Mouse (Mus musculus) heart, embryonic 11.5 days (tissue): ENCODE measurements around the gene Gm37240. TPM values are rescaled to one million over a fixed set of nuclear protein-coding genes. Genes with fewer than 3 reads are reported as not detected.
A peak's percentile ranks its signal among the peaks of the same experiment; 100 is the strongest.

Source experiments
- ATAC-seq: fragments of 200-750 bp; cut with Nextera tagmentation; replicated peaks from 2 replicates; pipeline ENCODE4 v1.8.0; 2017; ENCODE audit warnings: moderate library complexity; ENCODE audit not compliant: insufficient number of reproducible peaks, low FRiP score, low TSS enrichment
- H3K27ac ChIP-seq: fragments of 300-500 bp; sonication (generic); 2 replicates; pipeline ENCODE4 v1.5.1; 2014; ENCODE audit warnings: mild to moderate bottlenecking, low read depth, low read length
- H3K27me3 ChIP-seq: fragments of 300-500 bp; sonication (generic); 2 replicates; pipeline ENCODE4 v1.6.1; 2014; ENCODE audit warnings: mild to moderate bottlenecking, low read length, mixed read lengths; ENCODE audit not compliant: control insufficient read depth, insufficient read depth
- H3K36me3 ChIP-seq: fragments of 300-500 bp; sonication (generic); 2 replicates; pipeline ENCODE4 v1.6.1; 2014; ENCODE audit warnings: mild to moderate bottlenecking, low read length, moderate library complexity, mixed read lengths; ENCODE audit not compliant: control insufficient read depth, insufficient read depth
- H3K4me1 ChIP-seq: fragments of 300-500 bp; sonication (generic); 2 replicates; pipeline ENCODE4 v1.6.1; 2014; ENCODE audit warnings: low read length; ENCODE audit not compliant: control insufficient read depth, insufficient read depth
- H3K4me2 ChIP-seq: fragments of 300-500 bp; sonication (generic); 2 replicates; pipeline ENCODE4 v1.6.1; 2014; ENCODE audit warnings: mild to moderate bottlenecking, moderate library complexity
- H3K4me3 ChIP-seq: fragments of 300-500 bp; sonication (generic); 2 replicates; pipeline ENCODE4 v1.5.1; 2014; ENCODE audit warnings: low read depth, low read length
- H3K9ac ChIP-seq: fragments of 300-500 bp; sonication (generic); 2 replicates; pipeline ENCODE4 v1.6.1; 2014; ENCODE audit warnings: mild to moderate bottlenecking, low read depth, low read length, moderate library complexity
- H3K9me3 ChIP-seq: fragments of 300-500 bp; sonication (generic); replicated peaks from 2 replicates; pipeline ENCODE4 v1.6.1; 2016; ENCODE audit warnings: low read length; ENCODE audit not compliant: control insufficient read depth
- WGBS: fragments of 180-500 bp; shearing (Covaris S2); extraction: QIAGEN DNeasy Blood & Tissue Kit; methylation state at CpG from one replicate; pipeline ENCODE4 v1.1.7; 2014; ENCODE audit not compliant: insufficient replicate concordance; 5-methylcytosine and 5-hydroxymethylcytosine counted together
- polyA plus RNA-seq: library from polyadenylated mRNA; unstranded; fragments of >200 nt; fragmentation: Nextera tagmentation; extraction: Ambion mirVana; gene quantifications from 2 replicates; pipeline ENCODE4 v1.2.1, GENCODE M21; 2014

Gene Gm37240
- polyA plus RNA-seq, 1 experiment from 2014 or later: 4.5 TPM

DNA sequence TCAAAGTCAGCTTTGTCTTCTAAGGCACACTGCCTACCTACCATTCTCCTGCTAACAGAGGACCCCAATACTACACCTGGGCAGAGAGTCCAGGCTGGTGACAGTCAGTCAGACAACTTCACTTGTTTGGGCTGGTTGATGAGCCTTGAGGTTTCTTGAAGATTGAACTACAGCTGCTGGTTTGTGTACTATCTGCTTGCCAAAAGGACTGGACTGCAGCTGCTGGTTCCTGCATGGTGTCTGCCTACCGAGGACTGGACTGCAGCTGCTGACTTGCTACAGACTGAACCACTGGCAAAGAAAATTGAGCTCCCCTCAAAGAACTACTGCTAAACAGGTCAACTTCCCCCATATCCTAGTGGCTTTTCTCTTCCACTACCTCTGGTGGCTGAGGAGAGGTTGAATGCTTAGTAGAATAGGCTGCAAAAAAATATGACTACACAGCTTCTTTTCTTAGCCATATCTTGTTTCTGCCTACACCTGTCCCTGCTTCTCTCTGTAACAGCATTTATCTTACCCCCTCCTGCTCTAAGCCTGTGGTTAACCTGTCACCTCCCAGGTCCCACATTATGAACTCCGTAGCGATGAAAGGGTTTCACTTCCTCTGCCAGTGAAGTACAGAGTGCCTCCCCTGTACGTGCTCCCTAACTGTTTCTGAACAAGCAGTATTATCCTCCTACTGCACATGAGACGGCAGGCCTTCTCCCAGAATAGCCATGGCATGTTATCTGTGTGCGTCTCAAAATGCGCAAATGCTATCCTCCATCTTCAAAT lies 173.2 kb downstream of the Gm37240 start:
- H3K36me3 ChIP-seq: no peaks in the 10 kb centered on the region
- no peaks in the 10 kb centered on the region for H3K9me3 ChIP-seq
- H3K27me3 ChIP-seq: no peaks in the 10 kb centered on the region
- H3K9ac ChIP-seq: no peak overlapping the region
- no peak overlapping the region for H3K4me2 ChIP-seq
- H3K27ac ChIP-seq: no peak overlapping the region
- H3K4me1 ChIP-seq: 0 out of 2 replicates have a peak, but pooled peaks cover 3% of the 10 kb centered on the region
- ATAC-seq: no peak
- 76% methylated on average over 7 of the region's 7 CpGs for WGBS
- no peak overlapping the region for H3K4me3 ChIP-seq

- 27% methylated on average over 8 of the region's 8 CpGs for WGBS
- Histone ChIP-seq H3K4me1 (0 out of 2 replicates have a peak, but pooled peaks cover 3% of the 10 kb centered on the region), H3K9ac (no peak overlapping the region), H3K36me3 (no peaks in the 10 kb centered on the region), H3K9me3 (no peaks in the 10 kb centered on the region), H3K27ac (no peak overlapping the region), H3K27me3 (no peaks in the 10 kb centered on the region), H3K4me2 (no peak overlapping the region), H3K4me3 (no peak overlapping the region)
- ATAC-seq: no peak
Measured at GRCm38 (mm10) chr3:85710695-85711094, 176.6 kb downstream of the Gm37240 start.

- no peaks in the 10 kb centered on the region for H3K27me3 ChIP-seq
Measured at GRCm38 (mm10) chr3:85707421-85707820, 179.9 kb downstream of the Gm37240 start.

DNA sequence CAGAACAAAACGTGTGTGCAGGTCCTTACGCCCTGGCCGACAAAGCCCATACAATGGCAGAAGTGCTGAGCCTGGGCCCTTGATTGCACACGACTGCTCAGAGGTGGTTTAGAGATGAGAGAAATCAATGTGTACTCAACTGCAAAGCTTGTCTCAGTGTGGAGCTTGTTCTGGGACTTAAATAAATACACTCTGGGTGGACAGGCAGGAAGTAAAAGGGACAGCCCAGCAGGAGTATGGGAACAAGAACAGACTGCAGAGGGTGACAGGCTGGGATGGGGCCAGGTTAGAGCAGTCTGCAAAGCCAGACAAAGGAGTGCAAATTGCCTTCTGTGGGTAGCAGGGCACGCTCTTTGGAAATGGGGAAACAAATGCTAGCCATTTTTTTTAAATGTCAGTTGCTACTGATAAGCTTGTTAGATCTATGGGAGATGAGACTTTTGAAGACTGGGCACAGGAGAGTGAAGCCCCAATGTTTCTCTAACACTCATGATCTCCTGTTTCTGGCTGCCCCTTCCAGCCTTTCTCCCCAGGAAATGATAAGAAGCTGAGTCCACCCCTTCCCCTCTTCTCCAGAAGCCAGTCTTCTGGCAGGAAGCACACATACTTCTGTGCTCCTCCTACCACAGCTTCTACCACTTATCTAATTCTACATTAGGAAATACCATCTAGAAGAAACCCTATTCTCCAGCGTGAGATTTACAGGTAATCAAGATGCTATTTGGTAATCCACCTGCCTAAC lies 184.0 kb downstream of the Gm37240 start:
- Histone ChIP-seq H3K36me3 (no peaks in the 10 kb centered on the region), H3K9ac (no peak overlapping the region), H3K4me2 (no peak overlapping the region), H3K27me3 (no peaks in the 10 kb centered on the region), H3K4me1 (peaks cover 9% of the 10 kb centered on the region), H3K27ac (peak overlapping the region; percentile 4), H3K9me3 (no peaks in the 10 kb centered on the region), H3K4me3 (no peak overlapping the region)
- 49% methylated on average over 6 of the region's 6 CpGs for WGBS
- no peak for ATAC-seq

More at GRCm38 (mm10) chr3:85707421-85707820, 179.9 kb downstream of the Gm37240 start:
- Histone ChIP-seq H3K4me1 (peaks cover 12% of the 10 kb centered on the region), H3K9ac (no peak overlapping the region), H3K27ac (no peak overlapping the region), H3K4me3 (no peak overlapping the region), H3K36me3 (no peaks in the 10 kb centered on the region), H3K9me3 (no peaks in the 10 kb centered on the region), H3K4me2 (no peak overlapping the region)
- no peak for ATAC-seq
- 41% methylated on average over 7 of the region's 7 CpGs for whole genome bisulfite sequencing

GRCm38 (mm10) chr3:85698496-85698895 lies 188.8 kb downstream of the Gm37240 start:
- WGBS: 82% methylated on average over 4 of the region's 4 CpGs
- peaks cover 9% of the 10 kb centered on the region for H3K4me1 ChIP-seq
- no peak overlapping the region for H3K9ac ChIP-seq
- H3K36me3 ChIP-seq: no peaks in the 10 kb centered on the region
- H3K4me2 ChIP-seq: no peak overlapping the region
- ATAC-seq: no peak
- no peaks in the 10 kb centered on the region for H3K27me3 ChIP-seq
- no peaks in the 10 kb centered on the region for H3K9me3 ChIP-seq
- no peak overlapping the region for H3K27ac ChIP-seq
- H3K4me3 ChIP-seq: no peak overlapping the region

DNA sequence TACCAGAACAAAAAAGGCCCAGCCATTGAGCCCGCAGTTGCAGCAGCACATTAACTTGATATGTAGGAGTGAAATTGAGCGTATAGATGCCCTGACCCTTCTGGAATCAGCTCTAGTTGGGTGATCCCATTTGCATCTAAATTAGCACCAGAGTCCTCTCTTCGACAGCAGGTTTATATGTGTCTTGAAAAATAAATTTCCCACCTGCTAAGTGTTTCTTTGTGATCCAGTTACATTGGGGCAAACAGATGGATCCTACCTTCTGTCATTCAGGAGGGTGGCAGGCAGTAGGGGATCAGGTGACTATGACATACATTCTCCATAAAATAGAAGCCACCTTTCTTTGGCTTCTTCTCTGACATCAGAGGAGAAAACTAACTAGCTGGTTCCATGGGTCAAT lies 192.3 kb downstream of the Gm37240 start:
- no peak overlapping the region for H3K9ac ChIP-seq

DNA sequence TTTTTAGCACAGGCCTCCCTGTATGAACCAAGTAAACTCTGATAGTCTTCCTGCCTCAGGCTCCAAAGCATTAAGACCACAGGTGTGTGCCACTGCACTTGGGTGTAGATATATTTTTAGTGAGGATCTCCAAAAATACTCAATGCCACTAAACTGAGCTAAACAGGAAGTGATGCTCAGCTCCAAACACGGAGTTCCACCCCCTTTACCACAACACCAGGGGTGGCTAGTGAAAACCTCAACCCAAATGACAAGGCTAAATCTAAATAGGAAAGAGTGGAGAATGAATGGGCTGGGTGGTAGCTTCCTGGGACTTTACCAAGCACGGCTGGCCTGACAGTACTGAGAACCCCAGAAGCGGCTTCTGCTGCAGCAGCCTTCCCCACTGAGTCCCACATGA lies 194.3 kb downstream of the Gm37240 start:
- H3K4me2 ChIP-seq: no peak overlapping the region
- no peaks in the 10 kb centered on the region for H3K4me1 ChIP-seq
- H3K9me3 ChIP-seq: no peaks in the 10 kb centered on the region
- 53% methylated on average over 3 of the region's 3 CpGs for WGBS
- no peaks in the 10 kb centered on the region for H3K27me3 ChIP-seq
- H3K36me3 ChIP-seq: no peaks in the 10 kb centered on the region; the same call in 1 of the 2 replicates
- no peak overlapping the region for H3K9ac ChIP-seq
- H3K4me3 ChIP-seq: no peak overlapping the region
- no peak overlapping the region for H3K27ac ChIP-seq
- no peak for ATAC-seq

More for the DNA sequence above, 192.3 kb downstream of the Gm37240 start:
- no peak overlapping the region for H3K4me3 ChIP-seq
- no peaks in the 10 kb centered on the region; the same call in 1 of the 2 replicates for H3K36me3 ChIP-seq
- H3K4me2 ChIP-seq: no peak overlapping the region
- no peaks in the 10 kb centered on the region for H3K4me1 ChIP-seq
- no peaks in the 10 kb centered on the region for H3K27me3 ChIP-seq
- no peaks in the 10 kb centered on the region for H3K9me3 ChIP-seq
- no peak overlapping the region for H3K27ac ChIP-seq
- 75% methylated on average over 3 of the region's 3 CpGs for WGBS
- ATAC-seq: no peak

GRCm38 (mm10) chr3:85691134-85691533 lies 196.2 kb downstream of the Gm37240 start:
- Histone ChIP-seq H3K27me3 (no peaks in the 10 kb centered on the region), H3K9ac (no peak overlapping the region), H3K36me3 (no peaks in the 10 kb centered on the region; the same call in 1 of the 2 replicates), H3K4me1 (no peaks in the 10 kb centered on the region), H3K9me3 (no peaks in the 10 kb centered on the region), H3K4me2 (no peak overlapping the region), H3K4me3 (no peak overlapping the region), H3K27ac (no peak overlapping the region)
- ATAC-seq: no peak
- 71% methylated on average over 4 of the region's 4 CpGs for WGBS
